Mouse (Mus musculus) spleen, postnatal 36 days (tissue): ENCODE data around the gene Nox1.
"Not testable (repeated sequence)": the region's sequence is repeated elsewhere in the genome, so short reads cannot be mapped to it uniquely, and the experiment has no call there.

ENCODE experiments used
- DNase-seq, 2 experiments: peaks; one replicate each; pipeline ENCODE4 v3.0.0; 2022; ENCODE audit warnings: low spot score in 2 of 2, mixed read lengths in 1 of 2

Gene Nox1

DNA sequence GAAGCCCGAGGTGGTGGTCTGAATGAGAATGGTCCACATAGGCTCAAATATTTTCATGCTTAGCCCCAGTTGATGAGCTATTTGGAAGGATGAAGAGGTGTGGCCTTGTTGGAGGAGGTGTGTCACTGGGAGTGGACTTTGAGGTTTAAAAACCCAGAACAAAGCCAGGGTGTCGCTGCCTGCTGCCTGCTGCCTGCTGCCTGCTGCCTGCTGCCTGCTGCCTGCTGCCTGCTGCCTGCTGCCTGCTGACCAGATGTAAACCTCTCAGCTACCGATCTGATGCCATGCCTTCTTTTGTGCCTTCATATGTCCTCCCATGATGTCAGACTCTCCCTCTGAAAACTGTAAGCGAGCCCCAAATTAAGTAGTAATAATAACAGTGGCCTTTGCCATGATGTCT, at the start of gene Nox1:
TSS of gene Nox1 (minus strand) at position 101 of the 400 bp plus-strand sequence.
- DNase-seq = no peak

DNA sequence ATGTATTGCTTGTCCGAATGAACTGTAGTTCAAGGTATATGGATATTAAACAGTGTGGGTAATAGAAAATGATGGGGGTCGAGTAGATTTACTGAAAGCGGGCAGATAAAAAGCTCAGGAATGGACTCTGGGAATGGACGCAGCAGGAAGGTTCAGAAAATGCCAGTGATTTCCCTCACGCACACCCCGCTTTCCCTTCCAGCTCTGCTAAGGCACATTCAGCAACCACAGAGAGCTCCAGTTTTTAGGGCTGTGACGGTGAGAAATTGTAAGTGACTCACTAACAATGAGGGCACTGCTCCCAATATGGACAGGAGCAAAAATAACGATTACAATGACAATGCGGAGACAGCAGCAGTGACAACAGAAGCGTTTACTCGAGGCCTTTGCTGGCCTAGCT, 40.4 kb upstream of the Nox1 start:
- no peak for DNase-seq

DNA sequence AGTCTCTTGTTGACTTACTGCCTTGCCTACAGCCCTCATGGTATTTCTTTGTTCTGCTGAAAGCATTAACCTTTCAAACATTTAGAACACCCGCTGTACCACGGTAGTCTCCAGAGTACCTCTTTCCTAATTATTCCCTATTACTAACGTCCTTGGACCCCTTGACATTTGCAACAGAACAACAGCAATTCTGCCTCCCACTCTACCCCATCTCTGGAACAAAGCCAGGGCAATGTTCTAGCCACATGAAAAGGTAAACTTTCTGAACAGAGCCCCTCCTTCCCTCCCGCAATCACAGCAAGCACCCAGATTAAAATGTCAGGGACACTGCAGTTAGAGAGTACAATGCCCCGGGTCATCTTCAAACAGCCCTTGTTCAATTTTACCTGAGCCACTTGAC, 39.4 kb upstream of the Nox1 start:
- DNase-seq = no peak

DNA sequence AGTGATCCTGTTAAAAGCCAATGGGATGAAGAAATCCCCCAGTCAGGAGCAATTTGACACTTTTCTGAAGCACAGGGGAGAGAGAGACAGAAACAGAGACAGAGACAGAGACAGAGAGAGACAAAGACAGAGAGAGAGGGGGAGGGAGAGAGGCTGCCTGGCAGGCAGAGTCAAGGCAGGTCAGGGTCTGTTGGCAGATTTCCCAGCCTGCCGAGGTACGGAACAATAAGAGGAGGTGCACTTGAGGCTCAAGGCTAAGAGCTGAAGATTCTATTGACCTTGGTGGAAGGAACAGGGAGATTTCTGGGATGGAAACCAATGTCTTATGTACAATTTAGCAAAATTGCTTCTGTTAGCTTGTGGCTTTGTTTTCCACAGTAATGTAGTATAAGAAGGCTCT, 26.4 kb upstream of the Nox1 start:
- no peak for DNase-seq

DNA sequence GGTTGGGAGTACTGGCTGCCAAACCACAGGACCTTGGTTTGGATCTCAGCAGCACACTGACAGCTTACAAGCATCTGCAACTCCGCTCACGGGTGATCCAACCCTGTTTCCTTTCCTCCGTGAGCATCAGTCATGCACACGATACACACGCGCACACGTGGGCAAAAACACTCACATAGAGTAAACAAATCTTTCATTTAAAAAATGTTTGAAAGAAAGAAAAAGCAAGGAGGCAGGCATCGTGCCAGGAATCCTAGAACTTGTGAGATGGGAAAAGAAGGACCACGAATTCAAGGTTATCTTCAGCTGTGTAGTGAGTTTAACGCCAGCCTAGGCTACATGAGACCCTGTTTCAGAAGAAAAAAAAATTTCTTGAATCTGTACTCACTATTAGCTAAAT, 24.2 kb upstream of the Nox1 start:
- no peak for DNase-seq

DNA sequence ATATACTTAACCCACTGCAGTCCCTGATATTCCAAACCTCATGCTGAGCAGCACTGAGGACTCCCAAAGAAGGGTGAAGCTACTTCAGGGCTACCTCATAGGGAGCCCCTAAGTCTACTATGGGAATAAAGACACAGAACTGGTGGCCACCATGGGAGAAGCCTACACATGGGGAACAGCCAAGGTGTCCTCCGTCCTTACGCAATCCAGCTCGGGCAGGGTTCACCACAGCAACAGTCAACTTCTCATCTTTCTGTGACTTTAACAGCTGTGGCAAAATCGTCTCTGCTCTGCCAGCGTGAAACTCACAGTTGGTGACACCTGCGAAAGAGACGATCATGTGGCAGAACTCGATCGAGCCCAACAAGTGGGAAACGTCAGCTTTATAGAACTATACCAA, 16.5 kb upstream of the Nox1 start:
- DNase-seq = no peak

DNA sequence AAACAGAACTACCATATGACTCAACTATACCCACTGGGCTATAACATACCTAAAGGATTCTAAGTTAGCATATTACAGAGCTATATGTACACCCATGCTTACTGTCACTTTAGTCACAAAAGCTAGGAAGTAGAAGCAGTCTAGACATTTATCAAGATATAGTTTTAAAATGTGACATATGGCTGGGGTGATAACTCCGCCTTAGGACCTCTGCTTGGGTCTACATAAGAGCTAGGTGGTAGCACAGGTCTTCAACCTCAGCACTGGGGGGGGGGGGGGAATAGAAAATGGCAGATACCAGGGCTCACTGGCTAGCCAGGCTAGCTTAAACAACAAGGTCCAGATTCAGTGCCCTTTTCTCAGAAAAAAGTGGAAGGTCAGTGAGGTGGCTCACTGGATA, 11.3 kb upstream of the Nox1 start:
- DNase-seq = no peak

DNA sequence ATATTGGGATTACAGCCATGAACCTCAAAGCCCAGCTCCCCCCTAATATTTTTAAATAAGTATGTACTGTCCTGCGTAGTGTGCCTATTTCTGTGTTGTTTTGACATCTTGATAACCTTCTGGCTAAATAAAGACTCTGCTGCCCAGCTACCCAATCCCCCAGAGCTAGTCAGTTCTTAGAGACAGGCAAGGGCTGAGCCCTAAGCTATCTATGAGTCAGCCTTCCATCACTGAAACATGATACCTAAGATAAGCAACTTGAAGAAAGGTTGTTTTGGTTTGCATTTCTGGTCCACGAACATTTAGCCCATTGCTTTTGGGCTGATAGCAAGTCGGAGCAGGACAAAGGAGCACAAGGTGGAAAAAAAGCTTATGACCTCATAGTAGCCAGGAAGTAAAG, 1.1 kb downstream of the Nox1 start:
- no peak for DNase-seq

DNA sequence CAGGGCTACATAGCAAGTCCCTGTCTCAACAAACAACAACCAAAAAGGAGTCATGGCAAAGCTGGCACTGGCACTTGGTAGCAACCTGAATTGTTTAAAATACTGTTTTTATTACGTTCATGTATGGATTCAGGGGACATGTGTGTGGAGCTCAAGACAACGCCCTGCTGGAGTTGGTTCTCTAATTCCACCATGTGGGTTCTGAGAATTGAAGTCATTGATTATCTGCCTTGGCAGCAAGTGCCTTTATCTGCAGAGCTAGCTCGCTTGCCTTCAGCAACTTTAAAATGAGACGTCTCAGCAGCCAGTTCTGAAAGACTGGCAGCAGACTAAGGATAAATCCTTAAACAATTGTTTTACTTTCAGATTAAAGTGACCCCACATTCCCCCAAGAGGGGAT, 3.6 kb downstream of the Nox1 start:
- DNase-seq = no peak

DNA sequence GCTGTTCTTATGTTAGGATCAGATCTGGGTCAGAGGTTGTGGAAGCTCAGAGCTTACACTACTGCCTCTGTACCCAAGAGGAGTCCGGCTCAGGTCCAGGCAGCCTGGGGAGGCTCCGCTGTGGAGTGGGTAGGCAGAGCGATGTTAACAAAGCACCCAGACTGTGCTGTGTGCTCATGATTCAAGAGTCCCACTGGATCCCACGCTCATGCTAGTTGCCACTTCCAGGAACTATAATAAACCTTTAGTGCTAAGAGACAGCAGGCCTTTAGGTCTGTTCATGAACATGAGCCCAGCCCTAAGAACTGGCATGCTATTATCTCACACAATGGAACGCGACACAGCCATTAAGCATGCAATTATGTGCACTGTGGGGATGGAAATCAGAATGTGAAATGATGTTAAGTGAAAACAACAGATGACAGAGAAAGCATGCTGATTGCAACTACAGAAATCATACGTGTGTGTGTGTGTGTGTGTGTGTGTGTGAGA, 10.6 kb downstream of the Nox1 start:
- no peak for DNase-seq

DNA sequence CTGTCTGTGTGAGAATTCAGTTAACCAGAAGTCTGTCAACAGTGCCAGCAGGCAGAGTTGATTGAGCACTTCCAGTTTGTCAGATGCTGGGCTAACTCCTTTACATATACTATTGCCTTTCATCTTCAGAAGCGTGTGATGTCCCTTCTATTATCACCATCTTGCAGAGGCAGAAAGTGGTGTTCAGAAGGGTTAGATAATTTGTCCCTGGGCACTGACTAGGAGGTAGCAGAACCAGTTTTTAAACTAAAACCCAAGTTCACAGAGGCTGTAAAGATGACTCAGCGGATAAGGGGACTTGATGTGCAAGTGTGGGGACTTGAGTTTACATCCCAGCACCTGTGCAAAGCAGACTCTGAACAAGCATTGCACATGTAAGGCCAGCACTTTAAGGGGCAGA, 13.3 kb downstream of the Nox1 start:
- no peak for DNase-seq

DNA sequence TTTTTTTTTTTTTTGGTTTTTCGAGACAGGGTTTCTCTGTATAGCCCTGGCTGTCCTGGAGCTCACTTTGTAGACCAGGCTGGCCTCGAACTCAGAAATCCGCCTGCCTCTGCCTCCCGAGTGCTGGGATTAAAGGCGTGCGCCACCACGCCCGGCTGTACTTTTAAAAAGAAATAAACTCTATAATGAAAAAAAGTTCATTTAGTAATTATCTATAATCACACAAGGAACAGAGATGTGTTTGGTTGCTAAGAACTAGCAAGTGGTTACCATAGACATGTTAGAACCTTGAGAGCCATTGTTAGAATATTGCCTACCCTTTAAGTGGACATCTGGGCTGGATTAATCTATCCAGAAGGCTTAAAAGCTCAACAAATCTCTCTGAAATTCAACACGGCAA, 34.6 kb downstream of the Nox1 start, which contains the start of gene Arl13a:
TSS of gene Arl13a (plus strand) at position 301 of the 400 bp plus-strand sequence.
- DNase-seq = not testable (repeated sequence)

DNA sequence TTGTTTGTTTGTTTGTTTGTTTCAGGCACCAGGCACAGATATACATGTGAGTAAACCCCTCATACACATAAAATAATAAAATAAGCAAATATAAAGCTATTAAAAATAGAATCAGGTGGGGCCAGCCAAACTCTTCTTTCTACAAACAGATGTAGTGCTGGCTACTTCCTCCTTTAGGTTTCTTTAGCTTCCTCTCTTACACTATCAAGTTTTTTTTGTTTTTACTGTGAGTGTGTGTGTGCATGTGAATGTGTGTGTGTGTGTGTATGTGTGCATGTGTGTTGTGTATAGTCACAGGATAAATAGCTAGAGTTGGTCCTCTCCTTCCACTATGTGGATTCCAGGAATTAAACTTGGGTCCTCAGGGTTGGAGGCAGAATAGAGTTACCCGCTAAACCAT, 47.1 kb downstream of the Nox1 start:
- DNase-seq = peak in 1 of 2 experiments; percentile 25

DNA sequence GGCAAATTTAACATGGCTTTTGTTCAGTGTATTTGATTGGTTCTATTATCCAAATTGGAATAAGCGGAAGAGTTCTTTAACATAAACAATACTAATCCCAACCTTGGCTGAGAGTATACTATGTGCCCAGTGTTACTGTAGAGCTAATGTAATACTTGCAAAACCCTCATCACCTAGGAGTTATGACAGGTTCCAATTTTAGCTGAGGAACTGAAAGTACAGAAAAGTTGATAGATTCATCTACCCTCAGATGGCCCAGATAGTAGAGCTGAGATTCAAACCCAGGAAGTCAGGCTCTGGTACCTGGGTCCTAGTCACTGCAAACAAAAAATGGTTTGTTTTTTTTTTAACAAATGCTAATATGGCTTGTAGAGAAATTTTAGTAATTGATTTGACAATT, 51.2 kb downstream of the Nox1 start:
- peak; percentile 28 to 35 for DNase-seq

DNA sequence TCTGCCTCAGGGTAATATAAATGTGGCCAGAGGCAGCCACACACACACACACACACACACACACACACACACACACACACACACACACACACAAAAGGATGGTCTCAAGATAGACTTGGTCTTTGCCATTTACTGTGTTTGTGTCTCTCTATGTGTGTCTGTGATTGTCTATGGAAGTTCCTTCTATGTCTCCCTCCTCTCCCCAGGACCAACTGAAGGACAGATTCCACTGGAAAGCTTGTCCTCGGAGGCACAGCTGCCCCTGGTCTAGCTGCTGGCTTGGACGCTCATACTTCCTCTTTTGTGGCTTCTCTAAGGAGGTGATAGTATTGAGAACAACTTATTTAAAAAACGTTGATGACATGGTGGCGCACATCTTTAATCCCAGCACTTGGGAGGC, 58.3 kb downstream of the Nox1 start:
- peak; percentile 26 to 54 for DNase-seq

DNA sequence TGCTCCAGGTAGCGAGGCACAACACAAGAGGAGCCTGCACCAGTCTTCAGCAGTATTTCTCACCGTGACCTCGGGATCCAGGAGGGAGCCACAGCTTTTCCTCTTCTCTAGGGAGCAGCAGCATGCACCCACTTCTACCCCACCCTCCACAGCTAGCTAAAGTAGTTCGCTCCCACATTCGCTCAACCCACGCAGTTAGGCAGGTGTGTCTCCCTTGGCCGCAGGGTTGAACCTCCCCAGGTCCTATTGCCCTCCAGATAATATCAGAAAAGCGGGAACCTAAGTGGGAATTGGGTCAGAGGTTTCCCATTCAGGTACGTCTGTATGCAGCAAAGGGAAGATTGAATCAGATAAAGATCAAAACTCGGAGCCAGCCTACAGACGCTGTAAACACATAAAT, 58.9 kb downstream of the Nox1 start:
- peak; percentile 58 to 59 for DNase-seq

DNA sequence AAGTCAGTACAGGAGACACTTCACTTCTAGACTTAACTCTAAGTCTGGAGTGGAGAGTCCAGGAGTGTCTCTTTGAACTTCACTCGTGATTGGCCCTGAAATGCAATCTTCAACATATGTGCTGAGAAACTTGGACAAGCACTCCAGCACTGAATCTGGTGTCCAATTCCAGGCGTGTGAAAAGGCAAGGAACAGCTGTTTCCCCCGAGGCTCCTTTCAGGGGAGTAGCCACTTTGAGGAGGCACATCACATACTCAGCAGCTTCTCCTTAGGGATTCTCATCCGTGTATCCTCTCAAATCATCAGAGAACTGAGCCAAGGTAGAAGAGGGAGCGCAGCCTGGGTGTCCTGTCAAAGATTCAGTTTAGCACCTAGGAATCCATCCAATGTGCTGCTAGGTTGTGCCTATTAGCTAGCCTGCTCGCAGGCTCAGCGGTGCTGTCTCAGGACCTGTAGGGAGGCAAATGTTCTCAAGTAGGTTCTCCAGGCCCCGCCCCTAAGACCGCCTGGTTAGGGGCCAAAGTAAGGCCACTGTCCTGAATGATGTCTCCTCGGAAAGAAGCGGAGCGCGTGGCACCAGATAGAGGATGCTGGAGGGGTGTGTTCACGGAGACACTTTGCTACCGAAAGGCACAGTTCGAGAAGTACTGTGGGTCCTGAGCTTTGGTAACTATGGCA, 59.6 kb downstream of the Nox1 start, which contains the start of gene Xkrx:
TSS of gene Xkrx (minus strand) at position 34 of the 678 bp plus-strand sequence.
- DNase-seq = peak; percentile 35 to 48

DNA sequence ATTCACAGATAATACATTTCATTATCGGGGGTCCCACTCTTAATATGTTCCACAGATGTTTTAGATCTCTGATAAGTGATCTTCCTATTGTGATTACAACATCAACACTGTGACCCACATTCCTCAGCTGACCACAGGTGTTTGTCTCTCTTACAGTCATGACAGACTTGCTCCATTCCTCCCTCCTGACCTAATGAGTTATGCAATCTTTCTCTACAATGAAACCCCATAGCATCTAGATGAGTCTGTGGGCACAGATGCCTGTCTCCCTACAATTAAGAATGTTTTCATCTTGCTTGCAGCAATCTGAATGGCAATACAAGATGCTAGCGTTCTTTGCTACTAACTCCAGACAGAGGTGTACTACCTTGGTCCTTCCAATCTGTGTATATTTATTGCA, 61.3 kb downstream of the Nox1 start:
- DNase-seq = no peak

DNA sequence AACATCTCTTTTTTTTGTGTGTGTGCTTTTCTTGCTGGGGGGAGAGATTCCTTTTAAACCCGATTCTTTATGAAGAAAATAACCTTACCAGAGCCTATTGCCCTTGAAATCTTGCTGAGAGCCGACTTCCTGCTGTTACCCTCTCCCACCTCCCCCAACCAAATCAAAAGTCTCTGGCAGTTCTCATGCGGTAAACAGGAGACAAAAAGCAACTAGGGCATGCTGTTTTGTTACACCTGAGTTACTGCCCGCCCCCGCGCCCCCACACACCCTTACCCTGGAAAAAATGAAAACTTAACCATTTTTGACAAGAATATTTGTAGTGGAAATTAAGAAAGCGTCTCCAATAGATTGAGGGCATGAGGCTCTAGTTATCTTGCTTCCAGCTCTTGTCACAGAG, 63.6 kb downstream of the Nox1 start:
- DNase-seq = peak; percentile 24 to 28

DNA sequence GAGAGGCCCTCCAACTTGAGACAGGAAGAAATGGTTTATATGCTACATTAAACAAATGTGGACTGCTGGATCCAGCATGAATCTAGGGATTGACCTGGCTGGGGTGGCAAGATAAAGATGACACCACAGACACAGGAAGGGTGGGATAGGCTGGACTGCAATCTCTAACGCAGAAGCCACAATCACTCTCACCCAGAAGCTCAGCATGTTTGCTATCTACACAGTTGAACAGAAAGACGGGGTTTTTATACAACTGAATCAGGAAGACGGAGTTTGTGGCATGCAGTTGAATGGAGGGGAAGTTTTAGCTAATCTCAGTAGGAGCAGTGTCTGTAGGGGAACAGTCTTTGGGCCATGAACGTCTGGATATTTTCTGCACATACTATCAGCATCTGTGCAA, 79.8 kb downstream of the Nox1 start:
- no peak for DNase-seq

DNA sequence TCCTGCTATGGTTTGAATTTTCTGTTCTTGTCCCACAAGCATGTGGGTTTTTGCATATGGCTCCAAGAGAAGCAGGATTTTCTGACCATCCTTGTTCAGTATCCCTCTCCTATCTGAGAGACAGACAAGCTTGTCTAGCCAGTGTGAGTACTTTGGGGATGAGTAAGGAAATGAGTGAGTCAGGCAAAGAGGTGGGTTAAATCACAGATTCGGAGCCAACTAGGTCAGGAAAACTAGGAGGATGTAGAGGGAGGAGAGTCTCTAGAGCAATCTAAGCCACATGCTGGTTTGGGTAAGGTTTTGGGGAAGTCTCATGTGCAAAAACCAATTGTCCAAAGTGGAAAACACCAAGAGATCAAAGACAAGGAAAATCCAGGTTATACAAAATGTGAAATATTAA, 80.2 kb downstream of the Nox1 start:
- DNase-seq = no peak

DNA sequence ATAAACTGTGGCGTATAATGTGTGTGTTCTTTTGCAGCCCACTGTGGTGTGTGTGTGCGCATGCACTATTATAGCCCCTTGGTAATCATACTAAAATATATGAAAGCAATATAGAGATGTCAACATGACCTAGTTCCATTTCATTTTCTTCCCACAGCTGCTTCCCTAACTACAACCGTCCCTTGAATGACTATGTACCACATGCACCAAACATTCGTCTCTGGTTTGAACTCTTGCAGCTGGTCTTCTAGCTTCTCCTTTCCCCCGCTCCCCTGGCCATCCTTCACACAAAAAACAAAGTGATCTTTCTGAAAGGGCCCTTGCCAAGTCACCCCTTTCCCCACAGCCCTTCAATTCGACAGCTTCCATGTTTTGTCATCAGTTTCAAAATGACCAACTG, 81.7 kb downstream of the Nox1 start:
- DNase-seq = no peak

DNA sequence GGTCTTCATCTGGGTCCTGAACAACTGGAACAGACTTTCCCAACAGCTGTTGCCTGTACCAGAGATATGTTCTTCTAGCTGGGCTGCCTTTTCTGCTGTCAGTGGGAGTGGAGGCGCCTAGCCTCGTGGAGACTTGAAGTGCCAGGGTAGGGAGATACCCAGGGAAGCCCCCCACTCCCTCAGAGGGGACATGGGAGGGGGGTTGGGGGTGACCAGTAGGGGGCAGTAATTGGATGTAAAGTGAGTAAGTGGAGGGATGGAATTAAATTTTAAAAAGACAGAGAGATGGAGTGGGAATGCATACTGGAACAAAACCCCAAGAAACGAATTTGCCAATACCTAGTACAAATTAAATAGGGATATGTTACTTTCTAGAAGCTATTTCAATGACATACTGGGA, 87.9 kb downstream of the Nox1 start:
- DNase-seq = no peak

DNA sequence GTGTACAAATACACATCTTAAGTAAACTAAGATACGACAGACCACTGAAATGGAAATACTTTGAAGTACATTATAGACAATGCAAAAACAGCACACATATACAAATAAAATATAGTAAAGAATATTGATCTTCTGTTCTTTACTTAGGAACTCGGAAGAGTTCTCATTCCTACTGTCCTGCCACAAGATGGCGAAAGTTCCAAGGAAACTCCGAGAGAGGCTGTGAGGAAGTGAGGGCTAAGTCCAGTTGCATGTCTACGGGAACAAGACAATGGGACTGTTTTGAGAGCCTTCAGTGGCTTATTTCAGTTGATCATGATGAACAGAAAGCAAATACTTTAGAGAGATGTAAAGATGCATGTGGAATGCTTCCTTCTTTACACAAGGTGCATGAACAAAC, 89.5 kb downstream of the Nox1 start:
- no peak for DNase-seq
